Mouse (Mus musculus): ENCODE results near the gene Sh2d4b. TPM values are rescaled to one million over a fixed set of nuclear protein-coding genes. Genes with fewer than 3 reads are reported as not detected.

Sh2d4b gene
- total RNA-seq, 2 experiments from 2014 or later, result 2.4 to 3.7 TPM

- intact Hi-C loops (cut with DNase I), result no loop called here
- DNase-seq (ENCODE audit: low spot score in 2 of 2), result no peak
These were observed 22.5 kb downstream of the Sh2d4b start for GRCm38 (mm10) chr14:40870598-40870997.

- no peak for DNase-seq (ENCODE audit: low spot score in 2 of 2)
These were observed 28.1 kb downstream of the Sh2d4b start for GRCm38 (mm10) chr14:40864811-40865514.

GRCm38 (mm10) chr14:40863659-40864058, 29.4 kb downstream of the Sh2d4b start:
- DNase-seq (ENCODE audit: low spot score in 2 of 2), result no peak
- intact Hi-C loops (cut with DNase I), result no loop called here

More at GRCm38 (mm10) chr14:40864811-40865514, 28.1 kb downstream of the Sh2d4b start:
- intact Hi-C loops (cut with DNase I), result no loop called here

GRCm38 (mm10) chr14:40863022-40863421, 30.0 kb downstream of the Sh2d4b start:
- intact Hi-C loops (cut with DNase I), result no loop called here
- no peak for DNase-seq (ENCODE audit: low spot score in 2 of 2)

- intact Hi-C loops (cut with DNase I), result no loop called here
- no peak for DNase-seq (ENCODE audit: low spot score in 2 of 2)
These were observed 40.1 kb downstream of the Sh2d4b start for GRCm38 (mm10) chr14:40852978-40853377.

GRCm38 (mm10) chr14:40837397-40837796, 55.7 kb downstream of the Sh2d4b start:
- intact Hi-C loops (cut with DNase I), result no loop called here
- no peak for DNase-seq (ENCODE audit: low spot score in 2 of 2)

- intact Hi-C loops (cut with DNase I), result no loop called here
These were observed 62.6 kb downstream of the Sh2d4b start for GRCm38 (mm10) chr14:40830505-40830904.

GRCm38 (mm10) chr14:40830094-40830493, 63.0 kb downstream of the Sh2d4b start:
- no peak for DNase-seq (ENCODE audit: low spot score in 2 of 2)
- intact Hi-C loops (cut with DNase I), result no loop called here

More at GRCm38 (mm10) chr14:40830505-40830904, 62.6 kb downstream of the Sh2d4b start:
- DNase-seq (ENCODE audit: low spot score in 2 of 2), result no peak

- no peak for DNase-seq (ENCODE audit: low spot score in 2 of 2)
- intact Hi-C loops (cut with DNase I), result no loop called here
These were observed 75.0 kb downstream of the Sh2d4b start for GRCm38 (mm10) chr14:40818051-40818450.

- peak in 1 of 2 experiments; percentile 11 for DNase-seq (ENCODE audit: low spot score in 2 of 2)
These were observed 76.4 kb downstream of the Sh2d4b start for GRCm38 (mm10) chr14:40816715-40817114.

GRCm38 (mm10) chr14:40791606-40792005, 101.5 kb downstream of the Sh2d4b start:
- intact Hi-C loops (cut with DNase I), result no loop called here
- DNase-seq (ENCODE audit: low spot score in 2 of 2), result peak; percentile 61 to 74

More at GRCm38 (mm10) chr14:40816715-40817114, 76.4 kb downstream of the Sh2d4b start:
- intact Hi-C loops (cut with DNase I), result no loop called here

GRCm38 (mm10) chr14:40789110-40789509, 104.0 kb downstream of the Sh2d4b start:
- intact Hi-C loops (cut with DNase I), result no loop called here
- DNase-seq (ENCODE audit: low spot score in 2 of 2), result peak; percentile 15 to 20

GRCm38 (mm10) chr14:40769097-40770090, 123.7 kb downstream of the Sh2d4b start:
- no peak for DNase-seq (ENCODE audit: low spot score in 2 of 2)

More at GRCm38 (mm10) chr14:40769097-40770090, 123.7 kb downstream of the Sh2d4b start:
- intact Hi-C loops (cut with DNase I), result no loop called here

Other genes with a start within 250 kb of the Sh2d4b start
- 10 to 100 TPM; 57.8 to 70.3 TPM for gene Tspan14, start 73.5 kb upstream of the Sh2d4b start, total RNA-seq (2021)
- 100 to 1,000 TPM; 103 to 105 TPM for gene Fam213a, start 120.5 kb upstream of the Sh2d4b start, total RNA-seq (2021)
- not detected for gene Dydc2, start 175.9 kb upstream of the Sh2d4b start, total RNA-seq (2021)
- gene Dydc1, start 179.6 kb upstream of the Sh2d4b start, total RNA-seq (2021), result not detected
- not detected for gene Mat1a, start 211.8 kb upstream of the Sh2d4b start, total RNA-seq (2021)
- not detected for gene Sftpa1, start 238.5 kb upstream of the Sh2d4b start, total RNA-seq (2021)